Mouse (Mus musculus) urinary bladder, adult 2 months (tissue): ENCODE results near the gene Macrod2. TPM values are rescaled to one million over a fixed set of nuclear protein-coding genes. Genes with fewer than 3 reads are reported as not detected.
A peak's percentile ranks its signal among the peaks of the same experiment; 100 is the strongest.

Source experiments
- DNase-seq: peaks from one replicate; pipeline ENCODE4 v3.0.0; 2022; ENCODE audit warnings: low spot score
- polyA plus RNA-seq: library from polyadenylated mRNA; depleted of rRNA; stranded (reverse); fragments of >200 nt; gene quantifications from 2 replicates; pipeline ENCODE4 v1.2.3, GENCODE M21; 2012

Macrod2 gene
- polyA plus RNA-seq, 1 experiment = 3.5 TPM

GRCm38 (mm10) chr2:142217371-142217770 lies 1822.3 kb downstream of the Macrod2 start:
- no peak for DNase-seq

GRCm38 (mm10) chr2:142222137-142222921 lies 1827.2 kb downstream of the Macrod2 start:
- DNase-seq = no peak

DNA sequence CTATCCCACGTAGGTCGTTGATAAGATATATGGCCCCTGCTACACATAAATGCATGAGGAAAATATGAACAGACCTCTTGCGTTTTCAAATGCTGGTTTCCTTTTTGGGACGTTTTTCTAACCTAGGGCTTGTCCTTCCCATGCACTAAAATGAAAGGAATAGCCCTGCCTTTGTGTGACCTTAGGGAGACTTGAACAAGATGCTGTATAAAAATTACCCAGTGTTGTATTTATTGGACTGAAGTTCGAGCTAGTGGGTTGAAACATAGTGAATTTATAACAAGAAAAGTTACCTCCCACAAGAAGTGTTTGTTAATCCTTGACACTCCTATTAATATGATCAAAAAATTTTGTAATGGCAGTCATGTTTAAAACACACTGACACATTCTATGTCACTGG lies 1827.8 kb downstream of the Macrod2 start:
- no peak for DNase-seq

- no peak for DNase-seq
Observed at GRCm38 (mm10) chr2:142230985-142231549, 1836.0 kb downstream of the Macrod2 start.

- no peak for DNase-seq
Observed at GRCm38 (mm10) chr2:142232828-142233227, 1837.7 kb downstream of the Macrod2 start.

GRCm38 (mm10) chr2:142243483-142243882 lies 1848.4 kb downstream of the Macrod2 start:
- DNase-seq = no peak

DNA sequence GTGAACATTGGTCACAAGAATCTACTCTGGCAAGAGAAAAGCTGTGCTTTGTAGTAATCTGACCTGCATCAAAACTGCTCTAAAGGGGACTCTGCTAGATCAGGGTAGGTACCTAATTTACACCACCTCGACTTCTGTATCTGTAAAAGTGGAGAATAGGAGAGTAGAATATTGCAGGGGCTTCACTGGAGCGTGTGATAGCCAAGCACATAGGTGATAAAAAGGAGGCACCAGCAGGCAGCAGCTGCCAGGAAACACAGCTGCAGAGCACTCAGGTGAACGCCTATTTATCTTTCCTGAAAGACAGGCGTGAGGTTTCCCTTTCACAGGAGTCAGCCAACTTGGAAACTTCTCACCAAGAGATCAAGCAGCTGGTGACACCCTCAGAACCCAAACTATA lies 1855.3 kb downstream of the Macrod2 start:
- DNase-seq = no peak

- DNase-seq = no peak
Observed at GRCm38 (mm10) chr2:142251518-142251917, 1856.4 kb downstream of the Macrod2 start.

GRCm38 (mm10) chr2:142253913-142254312 lies 1858.8 kb downstream of the Macrod2 start:
- peak; percentile 37 for DNase-seq

DNA sequence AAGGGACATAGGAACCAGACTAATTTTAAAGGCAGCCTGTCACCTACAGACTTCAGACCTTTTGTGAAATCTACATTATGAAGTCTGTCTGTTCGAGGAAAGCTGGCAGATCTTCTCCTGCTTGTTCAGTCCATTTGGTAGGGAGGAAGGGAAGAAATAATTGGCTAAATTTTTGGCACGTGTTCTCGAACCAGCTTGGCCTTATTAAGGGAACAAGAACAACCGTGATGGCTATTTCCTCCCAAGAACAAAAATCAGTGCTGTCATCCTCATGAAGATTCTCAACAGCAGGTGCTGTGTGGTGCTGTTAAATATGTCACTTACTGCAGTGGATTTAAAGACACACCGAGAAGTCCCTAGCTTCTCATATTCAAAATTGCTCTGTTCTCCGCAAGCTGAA lies 1859.5 kb downstream of the Macrod2 start:
- no peak for DNase-seq

DNA sequence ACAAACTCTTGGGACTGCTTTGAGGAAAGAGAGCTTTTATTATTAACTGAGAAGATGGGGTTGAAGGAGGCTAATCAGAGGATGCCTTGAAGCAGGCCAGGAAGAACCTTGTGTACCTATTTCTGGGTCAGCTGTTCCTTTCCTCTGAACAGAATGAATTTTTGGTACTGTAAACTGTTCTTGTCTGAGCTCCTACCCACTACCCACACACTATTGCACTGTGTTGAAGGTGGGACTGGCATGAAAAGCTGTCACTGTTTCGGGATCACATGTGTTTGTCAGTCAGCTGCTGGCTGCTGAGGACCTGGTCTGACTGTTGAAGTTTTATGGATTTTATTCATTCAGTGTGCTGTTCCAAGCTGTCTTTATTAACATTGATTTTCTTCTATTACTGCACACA lies 1862.4 kb downstream of the Macrod2 start:
- DNase-seq = no peak

DNA sequence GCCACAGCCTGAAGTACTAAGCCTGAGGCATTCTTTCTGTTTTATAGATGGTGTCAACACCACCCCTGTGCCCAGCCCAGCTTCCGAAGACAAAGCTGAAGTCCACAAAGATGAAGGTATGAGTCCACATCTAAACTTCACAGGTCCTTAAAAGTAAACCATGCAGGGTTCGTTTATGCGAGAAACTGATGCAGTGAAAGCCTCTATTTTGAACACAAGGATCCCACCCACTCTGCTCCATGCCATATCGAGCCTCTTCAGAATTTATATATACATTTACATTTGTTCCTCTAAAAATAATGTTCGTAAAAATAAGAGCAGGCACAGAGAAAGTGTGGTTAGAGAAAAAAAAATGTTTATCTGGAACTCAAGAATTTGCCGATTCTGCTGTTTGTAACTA lies 1865.9 kb downstream of the Macrod2 start:
- no peak for DNase-seq

- no peak for DNase-seq
Observed at GRCm38 (mm10) chr2:142264697-142265096, 1869.6 kb downstream of the Macrod2 start.

- no peak for DNase-seq
Observed at GRCm38 (mm10) chr2:142267836-142268235, 1872.7 kb downstream of the Macrod2 start.

DNA sequence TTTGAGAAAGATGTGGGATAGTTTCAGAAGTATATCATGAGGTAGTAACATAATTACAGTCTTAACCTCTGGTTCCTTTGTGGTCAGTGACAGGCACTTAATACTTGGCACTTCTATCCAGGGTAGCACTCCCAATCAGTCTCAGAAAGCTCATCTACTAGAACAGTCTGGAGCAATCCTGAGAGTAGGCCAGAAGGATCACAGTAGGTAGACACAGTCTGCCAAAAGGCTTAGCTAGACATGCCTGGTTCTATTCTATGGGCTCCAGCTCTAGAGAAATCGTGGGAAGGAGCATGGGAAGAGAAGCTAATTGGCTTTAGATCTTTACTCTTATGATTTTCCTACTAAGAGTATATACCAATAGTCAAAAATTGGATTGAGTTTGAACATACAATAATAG lies 1891.7 kb downstream of the Macrod2 start:
- DNase-seq = no peak

- DNase-seq = no peak
Observed at GRCm38 (mm10) chr2:142294831-142295230, 1899.7 kb downstream of the Macrod2 start.

DNA sequence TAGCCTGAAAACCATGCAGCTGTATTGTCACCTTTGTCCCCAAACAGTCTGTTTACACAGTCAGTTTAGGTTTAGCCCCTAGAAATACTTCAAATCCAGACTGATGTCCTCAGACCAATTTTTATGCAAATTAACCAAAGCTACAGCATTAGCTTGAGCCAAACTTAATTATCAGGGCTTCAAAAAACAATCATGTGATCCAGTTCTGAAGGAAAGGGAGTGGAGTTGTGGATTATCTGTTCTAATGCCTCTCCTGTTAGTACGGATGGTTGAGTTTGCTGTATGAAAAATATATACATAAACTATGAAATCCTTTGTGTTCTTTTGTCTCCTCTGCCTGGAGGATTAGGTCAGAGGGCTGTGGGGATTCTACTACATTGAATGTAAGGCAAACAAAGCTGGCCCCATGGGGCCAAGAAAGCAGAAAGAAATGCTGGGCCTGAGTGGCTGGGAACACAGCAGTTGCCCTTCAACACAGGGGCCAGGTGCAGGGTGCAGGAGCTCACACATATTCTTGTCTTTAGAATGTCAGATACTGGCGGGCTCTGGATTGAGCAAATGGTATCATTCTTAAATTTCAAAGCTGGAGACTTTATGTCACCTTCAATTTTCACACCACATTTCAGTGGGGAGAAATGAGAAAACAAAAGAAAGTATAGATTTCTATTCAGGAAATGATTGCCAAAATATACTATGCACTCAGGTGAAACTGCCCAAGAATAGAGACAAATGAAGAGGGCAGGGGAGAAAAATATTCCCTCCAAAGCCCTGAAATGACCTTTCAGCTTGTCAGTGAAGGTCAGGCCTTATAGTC lies 1908.2 kb downstream of the Macrod2 start:
- DNase-seq = no peak

DNA sequence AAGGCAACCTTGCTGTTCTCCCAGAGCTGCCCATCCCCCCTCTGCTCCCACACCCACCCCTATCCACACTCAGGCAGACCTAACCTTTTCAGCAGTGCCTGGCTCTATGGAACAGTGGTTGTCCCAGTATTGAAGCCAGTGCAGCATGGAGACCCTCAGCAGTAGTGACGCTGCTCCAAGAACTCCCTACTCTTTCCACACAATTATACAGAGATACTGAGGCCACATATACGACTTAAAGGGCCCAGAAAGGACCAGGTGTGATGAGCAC lies 1908.7 kb downstream of the Macrod2 start:
- DNase-seq = no peak

- no peak for DNase-seq
Observed at GRCm38 (mm10) chr2:142323158-142323557, 1928.0 kb downstream of the Macrod2 start.

DNA sequence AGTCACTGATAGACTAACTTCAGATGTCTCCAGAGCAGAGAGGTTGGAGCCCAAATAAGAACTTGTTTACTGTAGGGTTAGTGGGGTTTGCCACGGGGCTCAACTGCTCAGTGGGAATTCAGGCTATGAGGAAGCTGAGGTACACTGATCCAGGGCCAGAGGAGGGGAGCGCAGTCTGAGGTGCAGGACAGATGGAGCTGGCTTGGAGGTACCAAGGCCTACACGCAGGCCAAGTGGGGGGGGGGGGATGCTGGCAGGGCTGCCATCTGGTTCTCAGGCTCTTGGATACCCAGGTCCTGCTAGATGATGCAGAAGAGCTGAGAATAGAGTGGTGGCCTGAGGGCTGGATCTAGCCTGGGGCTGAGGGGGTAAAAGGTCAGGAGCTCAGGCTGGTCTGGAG lies 1931.6 kb downstream of the Macrod2 start:
- no peak for DNase-seq

- no peak for DNase-seq
Observed at GRCm38 (mm10) chr2:142329761-142330160, 1934.7 kb downstream of the Macrod2 start.

DNA sequence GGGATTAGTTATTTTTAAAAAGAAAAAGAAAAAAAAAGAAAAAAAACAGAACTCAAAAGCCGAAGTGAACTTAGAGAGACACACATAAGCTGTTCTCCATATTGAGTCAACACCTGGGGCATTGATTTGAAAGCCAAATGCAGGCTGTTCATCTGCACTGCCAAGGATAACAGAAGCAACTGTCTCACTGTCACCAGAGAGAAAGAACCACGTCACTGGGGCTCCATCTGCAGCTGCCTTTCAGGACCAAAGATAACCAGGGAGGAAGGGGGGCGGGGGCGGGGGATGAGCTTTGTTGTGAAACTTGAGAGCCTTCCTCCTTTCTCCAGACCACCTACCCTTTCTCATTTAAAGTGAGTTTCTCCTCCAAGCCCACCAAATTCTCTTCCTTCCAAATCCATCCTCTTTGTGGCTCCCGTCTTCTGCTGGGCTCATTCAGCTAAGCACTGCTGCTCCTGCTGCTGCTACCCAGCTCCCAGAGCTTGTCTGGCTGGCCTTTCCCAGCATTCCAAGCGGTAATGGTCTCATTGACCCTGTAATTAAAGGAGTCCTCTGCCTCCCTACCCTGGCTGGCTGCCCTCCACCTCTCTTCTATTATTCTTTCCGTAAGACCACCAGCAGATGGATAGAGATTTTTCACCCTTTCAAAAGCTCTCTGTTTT lies 1939.5 kb downstream of the Macrod2 start:
- DNase-seq = no peak
